ENCODE assay signal across 15 mouse cellular contexts in genomic region chr9:95521566-95521965, GRCm38 (mm10). TPM values are rescaled to one million over a fixed set of nuclear protein-coding genes. Genes with fewer than 3 reads are reported as not detected.
A peak's percentile ranks its signal among the peaks of the same experiment; 100 is the strongest.
DNase-seq lines count a peak whose midpoint lies in the region; ATAC-seq and TF ChIP-seq lines count a peak whose summit lies in the region.
"Had no signal": no experiment of that assay in that cellular context is flagged by ENCODE, and none has a peak within 500 bp of the region (broad histone marks: within the 10 kb centered on the region; RNA-seq: fewer than 3 reads in every experiment).

No protein-coding gene starts in this region.

- H3K4me3 ChIP-seq in hindbrain, embryonic 11.5 days (ENCODE audit: low read depth, low read length): no peak overlapping the region
- H3K4me3 ChIP-seq in hindbrain, embryonic 14.5 days (replicated peaks; ENCODE audit: low read length): no peak overlapping the region
- H3K4me3 ChIP-seq in ES-E14 (ENCODE audit: insufficient read depth in 1 of 2, low read depth in 1 of 2, low read length in 2 of 2, poor library complexity in 1 of 2, severe bottlenecking in 1 of 2): peak overlapping the region in 1 of 2 experiments; percentile 35; a peak in 2 of 4 replicates
- H3K4me3 ChIP-seq in liver, embryonic 12.5 days: no peak overlapping the region
- H3K4me3 ChIP-seq: forebrain, embryonic 10.5 days; hindbrain, embryonic 15.5 days had no signal

- no peak overlapping the region for H3K4me2 ChIP-seq in hindbrain, embryonic 11.5 days (replicated peaks; ENCODE audit: low read depth, low read length)
- no peak overlapping the region for H3K4me2 ChIP-seq in hindbrain, embryonic 14.5 days (replicated peaks)
- H3K4me2 ChIP-seq in liver, embryonic 12.5 days: peak overlapping the region; percentile 41
- H3K4me2 ChIP-seq: hindbrain, embryonic 15.5 days had no signal

- H3K9ac ChIP-seq in hindbrain, embryonic 11.5 days (ENCODE audit: low read depth, low read length): no peak overlapping the region
- no peak overlapping the region for H3K9ac ChIP-seq in hindbrain, embryonic 14.5 days
- peak overlapping the region; percentile 79 for H3K9ac ChIP-seq in ES-E14 (ENCODE audit: insufficient read depth, low read depth, low read length, poor library complexity, severe bottlenecking)
- H3K9ac ChIP-seq in liver, embryonic 12.5 days: no peak overlapping the region
- H3K9ac ChIP-seq: hindbrain, embryonic 15.5 days had no signal

- peak; percentile 14 for DNase-seq in hindbrain, embryonic 11.5 days (ENCODE audit: low spot score)
- no peak for DNase-seq in hindbrain, embryonic 14.5 days (ENCODE audit: low spot score)
- peak; percentile 60 for DNase-seq in ES-E14 (ENCODE audit: low read depth, low spot score)
- DNase-seq in embryo, embryonic 9.5 days (ENCODE audit: extremely low spot score): peak; percentile 21
- no peak for DNase-seq in ovary, adult 18-20 months (ENCODE audit: low spot score)
- no peak for DNase-seq in left cerebral cortex, adult 8-10 months (ENCODE audit: low spot score in 2 of 2)
- no peak for DNase-seq in layer of hippocampus, adult 11-12 months (ENCODE audit: low spot score)
- DNase-seq: adrenal gland, adult 2 months; cerebellum, postnatal 14 days; gastrocnemius, postnatal 14 days had no signal

- no peaks in the 10 kb centered on the region for H3K27me3 ChIP-seq in hindbrain, embryonic 11.5 days (ENCODE audit: control insufficient read depth, insufficient read depth, low read length)
- no peaks in the 10 kb centered on the region for H3K27me3 ChIP-seq in hindbrain, embryonic 14.5 days (ENCODE audit: control insufficient read depth, insufficient read depth, low read length)
- no peaks in the 10 kb centered on the region for H3K27me3 ChIP-seq in liver, embryonic 12.5 days (replicated peaks)
- H3K27me3 ChIP-seq: hindbrain, embryonic 15.5 days had no signal

- in situ Hi-C loops in ES-E14 (cut with MboI; ENCODE audit: low sequenced_read_pairs in 2 of 2, unreplicated experiment in 2 of 2): no loop called here

- no peak overlapping the region for H3K27ac ChIP-seq in hindbrain, embryonic 11.5 days (ENCODE audit: low read depth, low read length)
- no peak overlapping the region for H3K27ac ChIP-seq in hindbrain, embryonic 14.5 days
- peak overlapping the region; percentile 84; the same call in 1 of the 2 replicates for H3K27ac ChIP-seq in ES-E14 (ENCODE audit: insufficient read depth, low read depth, low read length, poor library complexity, severe bottlenecking)
- no peak overlapping the region for H3K27ac ChIP-seq in liver, embryonic 12.5 days
- H3K27ac ChIP-seq: forebrain, embryonic 10.5 days; hindbrain, embryonic 15.5 days; macrophage had no signal

- WGBS in hindbrain, embryonic 11.5 days: 51% methylated on average over 10 of the region's 10 CpGs
- 59% methylated on average over 10 of the region's 10 CpGs for WGBS in hindbrain, embryonic 14.5 days
- 31% methylated on average over 10 of the region's 10 CpGs for WGBS in liver, embryonic 12.5 days (ENCODE audit: insufficient replicate concordance)

- no peak for ATAC-seq in hindbrain, embryonic 11.5 days (ENCODE audit: low FRiP score)
- ATAC-seq in hindbrain, embryonic 14.5 days (ENCODE audit: low FRiP score): no peak
- no peak for ATAC-seq in liver, embryonic 12.5 days
- ATAC-seq: CD4-positive, CD25-positive, alpha-beta regulatory T cell, adult 4 months had no signal

- H3K4me1 ChIP-seq in hindbrain, embryonic 11.5 days (replicated peaks; ENCODE audit: control insufficient read depth, insufficient read depth, low read length): no peaks in the 10 kb centered on the region
- no peaks in the 10 kb centered on the region for H3K4me1 ChIP-seq in hindbrain, embryonic 14.5 days (replicated peaks; ENCODE audit: control insufficient read depth, insufficient read depth, low read length)
- peaks cover 7 to 11% of the 10 kb centered on the region in 2 experiments for H3K4me1 ChIP-seq in ES-E14 (ENCODE audit: control insufficient read depth in 2 of 2, insufficient read depth in 2 of 2, low read length in 2 of 2, poor library complexity in 1 of 2)
- H3K4me1 ChIP-seq in liver, embryonic 12.5 days: peaks cover 7% of the 10 kb centered on the region
- H3K4me1 ChIP-seq: forebrain, embryonic 10.5 days; hindbrain, embryonic 15.5 days had no signal

- no peaks in the 10 kb centered on the region for H3K9me3 ChIP-seq in hindbrain, embryonic 11.5 days (ENCODE audit: control insufficient read depth, low read length)
- H3K9me3 ChIP-seq in hindbrain, embryonic 14.5 days (ENCODE audit: control insufficient read depth, low read length): no peaks in the 10 kb centered on the region
- no peaks in the 10 kb centered on the region for H3K9me3 ChIP-seq in ES-E14 (ENCODE audit: control insufficient read depth, insufficient read depth, low read depth, low read length)
- H3K9me3 ChIP-seq in liver, embryonic 12.5 days (replicated peaks): no peaks in the 10 kb centered on the region
- H3K9me3 ChIP-seq: forebrain, embryonic 10.5 days; hindbrain, embryonic 15.5 days had no signal

- H3K36me3 ChIP-seq in hindbrain, embryonic 11.5 days (ENCODE audit: control insufficient read depth, insufficient read depth, low read length): no peaks in the 10 kb centered on the region
- H3K36me3 ChIP-seq in hindbrain, embryonic 14.5 days (replicated peaks; ENCODE audit: control insufficient read depth, insufficient read depth): no peaks in the 10 kb centered on the region
- no peaks in the 10 kb centered on the region for H3K36me3 ChIP-seq in ES-E14 (ENCODE audit: control insufficient read depth, insufficient read depth, low read length, poor library complexity, severe bottlenecking)
- H3K36me3 ChIP-seq in liver, embryonic 12.5 days: no peaks in the 10 kb centered on the region
- H3K36me3 ChIP-seq: forebrain, embryonic 10.5 days; hindbrain, embryonic 15.5 days had no signal

TF ChIP-seq in ES-E14, 5 proteins besides CTCF, POLR2A, EP300 and RAD21:
- TF ChIP-seq HCFC1 (IDR thresholded peaks at IDR 0.05; ENCODE audit: borderline replicate concordance, insufficient read depth, low read length) (no peak), ZC3H11A (IDR thresholded peaks at IDR 0.05; ENCODE audit: borderline replicate concordance, low read depth, low read length) (no peak), CHD2 (IDR thresholded peaks at IDR 0.05; ENCODE audit: low read depth, low read length) (no peak), ZNF384 (IDR thresholded peaks at IDR 0.05; ENCODE audit: low read depth, low read length) (peak; percentile 35; the same call in 1 of the 2 replicates), MAFK (IDR thresholded peaks at IDR 0.05; ENCODE audit: insufficient read depth, low read depth, low read length) (0 out of 2 replicates have a peak, but pooled peaks have one; percentile 24)

RNA-seq across cellular contexts. Expression of gene U2surp, which starts 9.8 kb away (rescaled TPM):
- 142 and 183 TPM in 2 replicates for polyA plus RNA-seq in hindbrain, embryonic 11.5 days (2014; fragmentation: Nextera tagmentation; extraction: Ambion mirVana)
- polyA plus RNA-seq in hindbrain, embryonic 14.5 days (2014; fragmentation: Nextera tagmentation; extraction: Ambion mirVana): 117 and 119 TPM in 2 replicates
- 88.7 and 95.3 TPM in 2 replicates for total RNA-seq in ES-E14 (2012; rRNA removed)
- 95.2 and 98.9 TPM in 2 replicates for polyA plus RNA-seq in liver, embryonic 12.5 days (2016; fragmentation: Nextera tagmentation; extraction: Ambion mirVana)
- 10 to 100 TPM; 66.3 to 80.7 (median 70.4) TPM for total RNA-seq in left cerebral cortex, adult 8-10 months (2022)

RNA-seq across cellular contexts. Expression of gene Paqr9, which starts 37.9 kb away (rescaled TPM):
- 0.37 and 0.46 TPM in 2 replicates for polyA plus RNA-seq in hindbrain, embryonic 11.5 days (2014; fragmentation: Nextera tagmentation; extraction: Ambion mirVana)
- polyA plus RNA-seq in hindbrain, embryonic 14.5 days (2014; fragmentation: Nextera tagmentation; extraction: Ambion mirVana): 8.6 and 8.7 TPM in 2 replicates
- total RNA-seq in ES-E14 (2012; rRNA removed): 0.58 TPM in 2 replicates
- 14.2 and 14.3 TPM in 2 replicates for polyA plus RNA-seq in liver, embryonic 12.5 days (2016; fragmentation: Nextera tagmentation; extraction: Ambion mirVana)
- total RNA-seq in left cerebral cortex, adult 8-10 months (2022): 10 to 100 TPM; 28.2 to 32.0 (median 29.1) TPM

Comparison
In these comparisons a context has a peak if more than half of its experiments do, and no peak if none do; other contexts are left out.
1. DNase-seq: peak in hindbrain, embryonic 11.5 days (single experiment), ES-E14 (single experiment) and embryo, embryonic 9.5 days (single experiment); none in hindbrain, embryonic 14.5 days (single experiment), ovary, adult 18-20 months (single experiment), left cerebral cortex, adult 8-10 months (0 of 2) and layer of hippocampus, adult 11-12 months (single experiment).